Mouse (Mus musculus) cortical plate, adult 2 months (tissue): ENCODE measurements around the gene Agtrap. TPM values are rescaled to one million over a fixed set of nuclear protein-coding genes. Genes with fewer than 3 reads are reported as not detected.
A peak's percentile ranks its signal among the peaks of the same experiment; 100 is the strongest.

Source experiments
- H3K27ac ChIP-seq: fragments of 200-500 bp; 2 replicates; pipeline ENCODE4 v1.5.1; 2012; ENCODE audit warnings: low read length, control low read depth, inconsistent platforms; ENCODE audit not compliant: insufficient read depth
- H3K4me1 ChIP-seq: fragments of 200-500 bp; 2 replicates; pipeline ENCODE4 v1.6.1; 2011; ENCODE audit warnings: low read length; ENCODE audit not compliant: control insufficient read depth, insufficient read depth
- H3K4me3 ChIP-seq: fragments of 200-500 bp; 2 replicates; pipeline ENCODE4 v1.5.1; 2011; ENCODE audit warnings: mild to moderate bottlenecking, low read length, control low read depth; ENCODE audit not compliant: insufficient read depth
- CTCF ChIP-seq: fragments of 200-500 bp; IDR thresholded peaks from 2 replicates; pipeline ENCODE4 v1.5.1; 2011; ENCODE audit warnings: mild to moderate bottlenecking, control low read depth, low read length; ENCODE audit not compliant: insufficient read depth; ENCODE audit errors: extremely low read depth
- POLR2A ChIP-seq: fragments of 200-500 bp; IDR thresholded peaks from 2 replicates; pipeline ENCODE4 v1.6.1; 2011; ENCODE audit warnings: mild to moderate bottlenecking, low read length, control low read depth; ENCODE audit not compliant: insufficient read depth; ENCODE audit errors: extremely low read depth
- polyA plus RNA-seq: library from polyadenylated mRNA; depleted of rRNA; stranded (reverse); fragments of >200 nt; gene quantifications from 2 replicates; pipeline ENCODE4 v1.2.3, GENCODE M21; 2012

Gene Agtrap
- polyA plus RNA-seq, 1 experiment: 6.1 TPM

DNA sequence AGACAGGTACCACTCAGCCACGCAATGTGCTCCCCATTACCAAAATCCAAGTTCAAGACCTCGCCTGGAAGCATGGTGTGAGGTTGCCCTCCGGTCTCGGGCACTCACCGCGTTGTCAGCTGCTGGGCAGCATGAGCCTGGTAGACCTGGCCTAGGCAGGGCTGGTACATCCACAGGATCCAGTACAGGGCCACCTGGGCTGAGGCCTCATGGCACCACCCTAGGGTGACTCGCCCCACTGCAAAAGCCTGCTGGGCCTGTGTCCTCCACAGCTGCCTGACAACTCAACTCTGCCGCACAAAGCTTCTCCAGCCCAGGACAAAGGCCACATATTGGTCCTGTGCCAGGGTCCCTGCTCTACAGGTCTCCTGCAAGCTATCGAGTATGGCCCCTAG, 26.7 kb downstream of the Agtrap start:
- Histone ChIP-seq H3K4me1 (no peaks in the 10 kb centered on the region), H3K4me3 (no peak overlapping the region), H3K27ac (no peak overlapping the region)
- TF ChIP-seq CTCF (no peak), POLR2A (no peak)

DNA sequence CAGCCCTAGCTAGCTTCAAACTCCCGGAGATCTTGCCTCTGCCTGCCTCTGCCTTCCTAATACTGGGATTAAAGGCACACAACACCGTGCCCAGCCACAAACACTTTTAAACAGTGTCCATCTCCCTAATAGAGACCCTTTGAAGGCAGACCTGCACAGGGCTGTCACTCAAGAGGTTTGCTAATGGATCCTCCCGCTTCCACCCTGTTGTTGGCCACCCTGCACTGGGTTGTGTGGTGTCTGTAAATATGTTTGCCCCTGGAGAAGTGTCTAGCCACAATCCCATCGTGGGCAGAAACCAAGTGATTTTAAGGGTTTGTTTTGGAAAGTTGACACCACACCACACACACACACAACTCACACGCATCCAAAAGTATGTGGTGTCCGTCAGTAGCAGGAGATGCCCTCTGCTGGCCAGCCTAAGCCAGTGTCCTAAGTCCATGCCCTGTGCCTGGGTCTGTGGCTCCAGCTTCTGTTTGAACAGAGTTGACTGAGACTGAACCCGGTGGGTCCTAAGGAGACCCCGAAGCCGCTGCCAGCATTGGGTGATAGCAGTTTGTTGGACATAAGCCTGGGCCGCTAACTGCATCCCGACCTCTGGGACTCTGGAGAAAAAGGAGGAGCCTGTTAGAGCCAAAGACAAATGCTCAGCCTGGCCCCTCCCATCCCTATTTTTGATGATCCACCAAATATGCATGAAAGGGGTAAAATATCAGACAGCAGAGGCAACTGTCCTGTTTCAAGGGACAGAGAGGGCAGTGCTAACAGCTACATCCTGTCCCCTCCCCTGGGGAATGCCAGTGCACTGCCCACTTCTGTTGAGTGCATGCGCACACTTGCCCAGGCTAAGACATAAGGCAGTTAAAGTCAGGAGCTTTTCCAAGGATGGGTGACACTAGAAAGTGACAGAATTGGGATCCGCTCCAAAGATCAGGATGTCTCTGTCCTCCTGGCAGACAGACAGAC, 27.4 kb downstream of the Agtrap start:
- no peaks in the 10 kb centered on the region for H3K4me1 ChIP-seq
- no peak for TF ChIP-seq POLR2A
- TF ChIP-seq CTCF: peak; percentile 47
- H3K27ac ChIP-seq: no peak overlapping the region
- H3K4me3 ChIP-seq: no peak overlapping the region

DNA sequence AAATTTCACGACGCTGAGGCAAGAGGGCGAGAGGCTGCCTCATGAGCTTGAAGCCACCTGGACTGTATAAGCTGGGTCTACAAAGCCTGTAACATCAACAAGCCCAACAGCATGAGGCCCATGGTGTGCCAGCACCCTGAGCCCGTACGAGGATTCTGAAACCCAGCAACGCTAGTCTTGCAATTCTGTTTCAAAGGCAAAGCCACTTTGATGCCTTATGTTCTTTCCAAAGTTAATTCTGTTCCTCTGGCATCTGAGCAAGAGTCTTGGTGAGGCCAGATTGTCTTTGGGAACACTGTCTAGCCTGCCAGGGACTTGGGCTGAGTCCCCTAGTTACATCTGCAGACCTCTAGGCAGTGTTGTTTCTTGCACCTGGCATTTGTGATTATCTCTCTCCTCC, 28.8 kb downstream of the Agtrap start:
- H3K4me1 ChIP-seq: no peaks in the 10 kb centered on the region
- TF ChIP-seq POLR2A: no peak
- no peak for TF ChIP-seq CTCF
- H3K4me3 ChIP-seq: no peak overlapping the region
- 0 out of 2 replicates have a peak overlapping the region, but pooled peaks have one; percentile 4 for H3K27ac ChIP-seq

DNA sequence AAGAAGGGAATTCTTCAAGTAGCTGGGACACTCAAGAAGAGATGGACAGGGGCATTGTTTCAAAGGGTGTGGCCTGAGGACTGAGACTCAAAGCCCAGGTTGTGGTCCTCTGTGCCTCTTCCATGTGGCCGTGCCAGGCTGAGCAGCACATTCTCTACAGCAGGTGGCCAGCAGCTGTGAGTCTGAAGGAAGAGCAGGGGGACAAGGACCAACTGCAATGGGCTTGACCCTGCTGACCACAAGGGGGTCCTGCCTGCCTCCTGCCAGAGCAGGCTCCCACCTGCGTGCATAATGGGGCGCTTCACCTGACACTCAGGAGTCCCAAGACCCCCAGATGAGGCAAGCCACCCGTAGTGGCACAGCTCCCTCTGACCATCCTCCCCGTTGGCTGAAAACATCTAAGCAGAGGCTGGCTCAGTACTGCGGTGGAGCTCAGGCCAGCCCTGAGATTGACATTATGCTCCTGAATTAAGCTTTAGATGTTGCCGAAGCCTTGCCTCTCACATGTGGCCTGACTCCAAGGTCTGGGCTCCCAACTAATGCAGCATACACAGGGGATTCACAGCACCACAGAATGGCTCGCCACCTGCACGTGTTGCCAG, 29.5 kb downstream of the Agtrap start:
- 0 out of 2 replicates have a peak overlapping the region, but pooled peaks have one; percentile 4 for H3K27ac ChIP-seq
- TF ChIP-seq CTCF: no peak
- TF ChIP-seq POLR2A: no peak

DNA sequence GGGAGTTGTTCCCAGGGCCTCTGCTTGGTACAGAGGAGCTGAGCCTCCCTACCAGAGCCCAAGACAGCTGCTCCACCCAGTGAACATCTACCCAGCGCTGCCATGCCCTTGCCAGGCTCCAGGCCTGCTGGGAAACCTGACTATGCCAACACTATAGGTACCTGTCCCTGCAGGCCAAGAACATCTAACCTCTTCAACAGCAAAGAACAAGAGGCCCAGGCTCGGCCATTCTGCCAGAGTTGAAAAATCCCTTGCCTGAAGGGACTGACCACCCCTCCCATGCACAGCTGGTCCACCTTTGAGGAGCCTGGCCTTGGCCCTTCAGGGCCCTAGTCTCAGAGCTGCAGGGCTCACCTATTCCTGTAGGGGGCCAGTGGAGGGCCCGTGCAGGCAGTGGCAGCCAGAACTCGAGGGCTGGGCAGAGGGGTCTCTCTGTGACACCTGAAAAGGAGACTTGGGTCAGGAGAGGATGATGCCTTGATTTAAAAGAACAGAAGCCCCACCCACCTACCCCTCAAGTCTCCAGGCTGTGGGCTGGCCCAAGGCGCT, 30.1 kb downstream of the Agtrap start:
- Histone ChIP-seq H3K27ac (no peak overlapping the region), H3K4me1 (no peaks in the 10 kb centered on the region), H3K4me3 (no peak overlapping the region)
- TF ChIP-seq CTCF: no peak
- no peak for TF ChIP-seq POLR2A

More for the DNA sequence above, 29.5 kb downstream of the Agtrap start:
- Histone ChIP-seq H3K4me1 (no peaks in the 10 kb centered on the region), H3K4me3 (no peak overlapping the region)

DNA sequence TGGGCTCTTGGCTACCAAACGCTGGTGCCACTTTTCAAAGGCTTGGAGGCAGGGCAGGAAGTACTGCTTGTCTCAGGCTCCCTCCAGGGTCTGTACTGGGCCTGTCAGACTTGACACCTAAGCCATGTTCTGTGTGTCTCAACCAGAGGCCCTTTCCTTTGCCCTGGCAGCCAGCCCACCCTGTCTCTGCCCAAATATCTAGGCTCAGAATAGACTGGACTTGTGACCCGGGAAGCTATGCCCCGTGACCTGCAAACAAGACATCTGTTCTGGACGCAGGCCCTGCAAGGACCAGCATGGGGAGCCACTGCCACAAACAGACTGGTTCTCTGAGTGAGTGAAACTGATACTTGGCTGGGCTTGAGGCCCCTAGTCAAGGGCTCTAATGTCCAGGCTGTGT, 31.0 kb downstream of the Agtrap start:
- TF ChIP-seq POLR2A (no peak), CTCF (no peak)
- Histone ChIP-seq H3K4me3 (no peak overlapping the region), H3K27ac (no peak overlapping the region), H3K4me1 (no peaks in the 10 kb centered on the region)

DNA sequence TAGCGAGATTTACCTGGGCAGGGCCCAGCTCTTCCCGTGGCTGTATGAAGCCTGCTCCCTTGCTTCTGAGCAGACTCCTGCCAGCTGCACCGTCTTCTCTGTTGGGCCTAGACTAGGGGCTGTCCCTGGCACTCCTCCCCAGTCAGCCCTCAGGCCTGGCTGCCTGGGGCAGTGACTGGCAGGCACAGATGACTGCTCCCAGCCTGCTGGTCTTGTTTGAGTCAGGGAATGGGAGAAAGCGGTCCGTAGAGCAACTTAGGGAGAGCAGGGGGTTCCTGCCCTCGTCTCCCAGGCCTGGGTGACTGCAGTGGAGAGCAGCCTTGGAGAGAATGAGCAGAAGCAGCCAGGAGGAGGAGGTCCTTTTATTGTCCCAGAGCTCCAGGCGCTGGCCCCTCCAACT, 31.6 kb downstream of the Agtrap start:
- H3K27ac ChIP-seq: no peak overlapping the region
- no peaks in the 10 kb centered on the region for H3K4me1 ChIP-seq
- no peak overlapping the region for H3K4me3 ChIP-seq
- TF ChIP-seq POLR2A (no peak), CTCF (no peak)

DNA sequence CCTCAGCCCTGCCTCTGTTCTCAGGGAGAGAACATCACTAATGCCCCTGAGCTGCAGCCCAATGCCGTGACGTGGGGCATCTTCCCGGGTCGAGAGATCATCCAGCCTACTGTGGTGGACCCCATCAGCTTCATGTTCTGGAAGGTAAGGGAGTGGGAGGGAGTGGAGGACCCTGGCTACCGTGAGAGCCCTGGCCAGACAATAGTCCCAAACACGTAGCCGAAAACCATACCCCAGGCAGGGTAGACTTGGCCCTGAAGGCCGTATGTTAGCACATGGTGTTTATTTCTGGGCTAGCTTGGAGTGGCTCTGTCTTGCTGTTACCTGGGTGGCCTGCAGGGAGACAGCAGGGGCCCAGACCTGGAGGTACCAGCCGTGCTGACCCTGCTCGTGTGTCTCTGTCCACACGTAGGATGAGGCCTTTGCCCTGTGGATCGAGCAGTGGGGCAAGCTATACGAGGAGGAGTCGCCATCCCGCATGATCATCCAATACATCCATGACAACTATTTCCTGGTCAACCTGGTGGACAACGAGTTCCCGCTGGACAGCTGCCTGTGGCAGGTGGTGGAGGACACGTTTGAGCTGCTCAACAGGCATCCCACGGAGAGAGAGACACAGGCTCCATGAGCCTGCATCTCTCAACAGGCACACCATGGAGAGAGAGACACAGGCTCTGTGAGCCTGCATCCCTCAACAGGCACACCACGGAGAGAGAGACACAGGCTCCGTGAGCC, 32.7 kb downstream of the Agtrap start:
- TF ChIP-seq POLR2A (no peak), CTCF (no peak)
- Histone ChIP-seq H3K27ac (no peak overlapping the region), H3K4me1 (no peaks in the 10 kb centered on the region), H3K4me3 (no peak overlapping the region)

DNA sequence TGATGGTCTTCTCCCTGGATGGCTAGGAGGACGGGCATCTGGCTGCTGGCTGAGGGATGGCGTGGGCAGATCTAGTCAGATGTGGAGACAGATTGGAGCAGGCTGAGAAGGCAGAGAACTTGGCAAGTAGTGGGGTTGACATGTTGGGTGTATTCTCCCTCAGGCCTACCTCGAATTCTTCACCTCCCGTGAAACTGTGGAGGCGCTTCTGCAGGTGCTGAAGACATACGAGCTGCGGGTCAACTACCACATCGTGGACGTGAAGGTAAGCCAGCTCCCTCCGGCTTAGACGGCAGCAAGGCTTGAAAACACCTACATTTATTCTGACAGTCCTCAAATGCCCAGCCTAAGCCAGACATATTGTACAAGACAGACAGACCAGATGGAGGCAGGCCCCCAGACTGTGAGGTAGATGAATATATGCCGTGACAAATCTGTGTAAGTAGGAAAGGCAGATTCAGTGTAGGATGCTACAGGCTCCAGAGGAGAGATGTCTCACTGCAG, 34.4 kb downstream of the Agtrap start:
- H3K27ac ChIP-seq: 0 out of 2 replicates have a peak overlapping the region, but pooled peaks have one; percentile 1
- H3K4me3 ChIP-seq: no peak overlapping the region
- no peak for TF ChIP-seq CTCF
- TF ChIP-seq POLR2A: no peak
- no peaks in the 10 kb centered on the region for H3K4me1 ChIP-seq
